Mouse (Mus musculus) gonadal fat pad, adult 2 months (tissue): Measurements from ENCODE around the gene Gucy2g. TPM values are rescaled to one million over a fixed set of nuclear protein-coding genes. Genes with fewer than 3 reads are reported as not detected.

ENCODE experiments used
- DNase-seq: peaks from one replicate; pipeline ENCODE4 v3.0.0-alpha.2; 2012; ENCODE audit warnings: low read depth
- polyA plus RNA-seq: library from polyadenylated mRNA; depleted of rRNA; stranded (reverse); fragments of >200 nt; gene quantifications from 2 replicates; pipeline ENCODE4 v1.2.3, GENCODE M21; 2012

Gucy2g gene
- polyA plus RNA-seq, 1 experiment = 2.3 TPM

DNA sequence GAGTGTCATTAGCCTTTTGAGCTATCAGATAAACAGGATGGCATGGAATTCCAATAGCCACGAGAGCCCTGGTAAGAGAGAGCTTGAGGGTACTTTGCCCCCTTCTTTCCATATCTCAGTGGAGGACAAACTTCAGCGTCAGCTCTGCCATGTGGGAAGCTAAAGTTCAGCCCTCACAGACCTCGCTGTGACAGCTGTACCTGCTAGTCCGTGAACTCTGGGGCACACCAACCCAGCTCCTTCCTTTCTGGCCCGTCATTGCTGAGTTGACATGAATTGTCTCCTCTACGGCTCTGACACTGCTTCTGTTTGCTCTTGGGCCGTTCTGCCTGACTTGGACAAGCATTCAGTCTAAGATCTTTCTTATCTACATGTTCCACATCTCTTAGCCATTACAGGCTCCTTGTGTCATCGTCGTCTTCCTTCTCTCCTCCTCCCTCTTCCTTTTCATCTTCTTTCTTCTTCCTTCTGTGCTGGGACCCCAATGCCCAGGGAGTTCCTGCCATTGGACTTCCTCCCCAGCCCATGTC lies 7.0 kb upstream of the Gucy2g start:
- no peak for DNase-seq

DNA sequence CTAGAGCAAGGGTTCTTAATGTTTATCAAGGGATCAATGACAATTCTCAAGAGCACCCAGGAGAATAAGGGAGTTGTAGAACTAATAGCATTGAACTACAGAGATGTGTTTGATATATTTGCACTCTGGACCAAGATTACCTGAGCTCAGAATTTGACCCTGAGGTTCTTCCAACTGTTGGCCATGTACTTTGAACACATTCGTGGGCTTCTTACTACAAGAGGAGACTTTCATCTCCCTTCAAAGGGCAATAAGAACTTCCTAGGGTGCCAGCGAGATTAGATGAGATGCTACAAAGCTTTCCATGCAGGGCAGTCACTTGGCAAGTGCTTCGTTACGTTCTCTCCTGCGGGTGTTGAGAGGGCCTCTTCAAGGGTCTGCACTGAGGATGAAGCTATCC lies 6.5 kb upstream of the Gucy2g start:
- no peak for DNase-seq

DNA sequence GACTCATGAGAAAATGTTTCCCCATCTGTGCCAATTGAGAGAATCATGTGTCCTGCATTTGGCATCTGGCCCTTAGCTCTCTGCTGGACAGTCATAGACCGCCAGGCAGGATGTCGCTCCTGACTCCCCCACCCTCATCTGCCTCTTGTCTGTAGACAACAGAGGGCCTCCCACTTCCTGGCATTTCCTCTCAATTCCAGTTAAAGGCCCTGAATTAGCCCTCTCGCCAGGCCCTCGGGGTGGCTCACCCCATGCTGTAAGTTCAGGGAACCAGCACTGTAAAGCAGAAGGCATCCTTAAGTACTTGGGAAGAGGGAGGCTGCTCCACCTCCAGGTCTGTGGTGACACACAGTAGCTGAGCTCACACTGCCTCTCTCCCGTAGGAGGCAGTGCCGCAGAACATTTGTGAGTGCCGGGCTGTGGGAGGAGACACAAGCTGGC lies 3.8 kb upstream of the Gucy2g start:
- DNase-seq = no peak

DNA sequence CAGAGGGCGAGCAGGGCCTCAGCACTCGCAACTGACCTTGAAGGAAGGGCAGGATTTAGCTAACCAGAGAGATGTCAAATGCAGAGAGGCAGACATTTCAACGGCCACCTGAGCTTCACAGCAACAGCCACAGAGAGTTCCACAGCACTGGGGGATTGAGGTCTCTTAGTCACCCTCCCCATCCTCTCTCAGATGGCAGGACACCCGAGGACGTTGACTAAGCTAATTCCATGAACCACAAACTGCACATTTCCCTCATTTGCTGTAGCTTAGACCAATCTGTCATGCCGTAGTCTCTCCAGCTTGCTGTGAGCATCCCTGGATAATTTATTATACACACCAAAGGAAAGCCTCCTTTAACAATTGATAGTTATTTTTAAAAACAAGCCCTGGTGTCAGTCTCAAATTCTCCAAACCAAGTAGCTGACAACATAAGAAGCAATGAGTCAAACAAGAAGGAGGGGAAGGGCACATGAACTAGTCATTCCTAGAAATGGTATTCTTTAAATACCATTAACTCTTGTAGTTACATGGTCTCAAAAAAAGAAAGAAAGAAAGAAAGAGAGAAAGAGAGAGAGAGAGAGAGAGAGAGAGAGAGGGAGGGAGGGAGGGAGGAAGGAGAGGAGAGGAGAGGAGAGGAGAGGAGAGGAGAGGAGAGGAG lies 1.1 kb downstream of the Gucy2g start:
- no peak for DNase-seq

DNA sequence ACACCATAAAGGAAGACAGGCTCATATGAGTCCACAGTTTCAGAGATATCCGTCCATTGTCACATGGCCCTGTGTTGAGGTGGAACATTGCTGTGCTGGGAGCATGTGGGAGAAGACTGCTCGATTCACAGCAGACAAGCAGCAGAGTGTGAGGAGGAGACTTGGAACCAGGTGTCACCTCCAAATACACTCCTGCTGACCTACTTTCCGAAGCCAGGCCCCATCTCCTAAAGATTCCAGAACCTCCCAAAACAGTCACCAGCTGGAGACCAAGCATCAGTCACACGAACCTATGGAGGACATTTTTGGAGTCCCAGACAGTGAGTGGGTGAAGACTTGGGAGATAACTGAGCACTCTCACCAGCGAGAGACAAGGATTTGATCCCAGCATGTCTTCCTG lies 4.5 kb downstream of the Gucy2g start:
- DNase-seq = no peak

DNA sequence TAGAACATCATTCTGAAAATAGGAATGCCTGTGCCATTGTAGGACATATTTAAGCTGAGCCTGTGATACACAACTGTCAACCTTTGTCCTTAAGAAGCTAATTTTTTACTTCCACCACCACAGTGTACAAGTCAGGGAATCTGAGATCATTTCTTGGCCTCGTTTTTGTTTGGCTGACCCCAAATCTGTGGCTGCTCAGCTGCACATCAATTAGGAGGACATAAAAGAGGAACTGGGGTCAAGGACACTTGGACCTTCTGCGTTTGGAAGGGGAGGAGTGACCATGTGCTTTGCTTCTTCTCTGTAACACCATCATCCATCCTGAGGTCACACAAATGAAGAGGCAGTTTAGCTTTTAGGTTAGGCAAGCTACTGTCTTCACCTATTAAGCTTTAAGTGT lies 5.0 kb downstream of the Gucy2g start:
- no peak for DNase-seq

DNA sequence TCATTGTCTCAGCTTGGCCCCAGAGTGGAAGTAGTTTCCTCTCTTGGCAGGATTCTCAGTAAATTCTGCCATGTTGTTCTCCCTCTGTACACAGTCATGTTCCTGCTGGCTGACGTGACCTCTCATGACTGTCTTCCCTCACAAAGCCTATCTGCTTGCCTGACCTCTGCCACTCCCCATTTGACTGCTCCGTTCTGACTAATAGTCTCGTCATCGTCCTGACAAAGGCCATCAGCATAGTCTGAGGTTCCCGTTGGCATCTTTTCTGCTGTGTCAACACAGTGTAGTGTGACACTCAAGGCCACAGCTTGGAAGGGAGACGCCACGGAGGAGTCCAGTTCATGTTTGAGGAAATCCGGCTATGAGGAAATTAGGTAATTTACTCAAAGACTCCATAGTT lies 8.9 kb downstream of the Gucy2g start:
- no peak for DNase-seq

DNA sequence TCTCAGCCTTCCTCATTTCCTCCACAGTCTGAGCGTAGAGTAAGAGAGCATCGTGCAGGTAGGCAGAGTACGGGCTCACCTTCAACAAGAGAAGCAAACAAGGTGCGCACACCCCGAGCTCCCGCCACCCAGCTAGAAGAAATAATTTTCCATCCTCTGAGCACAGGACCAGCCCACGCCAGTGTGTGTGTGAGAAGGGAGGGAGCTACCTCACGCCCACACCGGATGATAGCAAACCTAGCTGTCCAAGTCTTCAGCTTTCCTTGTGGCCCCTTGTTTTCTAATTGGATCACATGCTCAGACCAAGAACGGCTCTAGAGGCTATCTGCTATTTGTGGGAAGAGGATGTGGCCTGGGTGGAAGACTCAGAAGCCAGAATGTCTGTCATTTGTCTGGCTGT lies 10.0 kb downstream of the Gucy2g start:
- DNase-seq = no peak

DNA sequence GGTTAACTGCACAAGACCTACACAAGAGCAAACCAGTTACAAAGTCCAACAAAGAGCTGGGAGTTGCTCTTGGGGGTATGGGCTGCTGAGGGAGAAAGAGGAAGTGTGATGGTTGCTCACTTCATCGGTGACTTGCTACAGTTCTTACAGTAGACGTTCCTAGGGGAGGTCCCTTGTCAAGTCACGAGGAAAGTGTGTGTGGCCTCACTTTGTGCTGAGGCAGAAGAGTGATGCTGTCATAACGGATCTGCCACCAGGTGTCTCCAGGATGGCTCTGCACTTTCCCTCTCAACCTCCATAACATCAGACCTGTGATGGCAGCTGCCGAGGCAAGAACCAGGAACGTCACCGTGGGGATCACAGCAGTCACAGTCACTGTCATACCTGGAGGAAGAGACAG lies 13.9 kb downstream of the Gucy2g start:
- DNase-seq = no peak

DNA sequence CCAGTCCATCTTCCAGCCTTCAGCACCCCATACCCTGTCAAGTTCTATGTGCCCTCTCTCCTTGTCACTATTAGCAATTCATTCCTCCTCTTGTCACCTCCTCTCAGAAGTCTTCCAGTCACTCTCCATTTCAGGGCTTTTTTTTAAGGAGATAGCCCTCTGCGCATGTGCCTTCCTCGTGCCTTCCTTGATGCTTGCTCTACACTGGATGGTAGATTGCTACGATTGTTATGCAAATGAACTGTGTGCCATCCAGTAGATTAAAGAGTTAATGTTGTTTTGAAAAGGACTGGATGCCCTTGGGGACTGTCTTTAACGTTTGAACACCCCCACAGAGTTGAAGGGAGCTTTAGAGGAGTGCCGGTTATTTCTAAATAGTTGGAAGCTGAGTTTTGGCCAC lies 14.4 kb downstream of the Gucy2g start:
- no peak for DNase-seq

DNA sequence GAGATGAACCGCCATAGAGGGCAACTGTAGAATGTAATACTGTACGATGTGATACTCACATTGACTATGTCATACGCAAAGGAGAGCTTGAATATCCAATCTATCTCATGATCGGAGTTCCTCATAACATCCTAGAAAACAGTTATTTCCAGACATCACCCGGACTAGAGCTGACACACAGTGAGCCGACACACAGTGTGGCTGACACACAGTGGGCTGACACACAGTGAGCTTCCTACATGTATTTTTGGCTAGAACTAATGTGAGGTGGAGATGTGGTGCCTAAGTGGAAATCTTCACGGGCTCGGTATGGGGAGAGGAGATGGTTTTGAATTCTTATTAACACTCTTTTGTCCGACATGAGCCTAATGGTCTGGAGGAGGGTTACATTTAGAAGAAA lies 18.8 kb downstream of the Gucy2g start:
- DNase-seq = no peak

DNA sequence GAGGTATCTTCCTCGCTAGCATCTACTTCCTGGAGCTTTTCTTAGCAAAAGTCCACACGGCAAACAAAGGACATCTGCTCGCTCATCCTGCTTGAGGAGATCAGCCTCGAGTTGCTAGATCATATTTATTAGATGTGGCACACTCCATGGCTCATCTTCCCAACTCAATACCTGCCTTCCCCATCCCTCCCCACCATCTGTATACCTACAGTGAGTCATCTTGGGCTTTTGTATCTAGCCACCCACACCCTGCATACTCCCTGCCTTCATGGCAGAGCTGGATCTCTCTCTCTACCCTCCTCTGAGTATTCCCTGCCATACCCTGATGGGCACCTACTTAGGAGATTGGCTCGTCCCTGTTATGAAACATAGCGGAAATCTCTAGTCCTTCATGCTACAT lies 19.8 kb downstream of the Gucy2g start:
- DNase-seq = no peak

DNA sequence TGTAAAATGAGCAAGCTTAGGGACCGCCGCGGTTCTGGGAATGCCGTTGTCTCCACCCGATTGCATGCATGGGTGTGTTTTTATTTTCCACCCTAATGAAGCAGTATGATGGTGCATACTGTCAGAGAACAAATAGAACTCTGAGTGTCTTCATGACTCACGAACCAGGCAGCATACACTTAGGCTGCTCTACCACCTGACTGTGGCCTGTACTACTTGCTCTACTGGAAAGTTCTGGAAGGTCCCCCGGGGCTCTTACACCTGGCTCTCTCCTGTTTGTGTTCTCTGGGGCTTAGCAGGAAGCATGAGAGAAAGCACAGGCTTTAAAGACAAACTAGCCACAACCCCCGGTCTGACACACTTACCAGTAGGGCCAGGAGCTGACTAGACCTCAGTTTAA lies 21.7 kb downstream of the Gucy2g start:
- DNase-seq = no peak

DNA sequence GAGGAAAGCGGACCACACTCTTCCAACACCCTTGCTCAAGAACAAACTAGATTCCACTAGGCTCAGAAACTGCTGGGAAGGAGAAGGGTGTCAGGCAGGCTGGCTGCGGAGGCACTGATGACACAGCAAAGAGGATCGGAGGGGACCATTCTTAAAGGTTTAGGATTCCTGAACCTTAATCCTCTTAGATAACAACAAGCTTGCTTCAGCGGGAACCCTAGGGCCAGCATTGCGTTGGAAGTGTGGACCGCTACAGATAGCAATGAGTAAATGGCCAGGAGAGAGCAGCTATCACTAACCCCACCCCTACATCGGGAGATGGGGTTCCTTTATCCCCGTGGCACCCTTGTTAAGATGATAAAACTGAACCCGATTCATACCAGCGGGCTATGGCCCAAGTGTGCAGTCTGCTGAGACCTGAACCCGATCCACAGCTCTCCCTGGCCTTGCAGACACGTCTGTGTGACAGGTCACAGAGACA lies 22.3 kb downstream of the Gucy2g start:
- no peak for DNase-seq

DNA sequence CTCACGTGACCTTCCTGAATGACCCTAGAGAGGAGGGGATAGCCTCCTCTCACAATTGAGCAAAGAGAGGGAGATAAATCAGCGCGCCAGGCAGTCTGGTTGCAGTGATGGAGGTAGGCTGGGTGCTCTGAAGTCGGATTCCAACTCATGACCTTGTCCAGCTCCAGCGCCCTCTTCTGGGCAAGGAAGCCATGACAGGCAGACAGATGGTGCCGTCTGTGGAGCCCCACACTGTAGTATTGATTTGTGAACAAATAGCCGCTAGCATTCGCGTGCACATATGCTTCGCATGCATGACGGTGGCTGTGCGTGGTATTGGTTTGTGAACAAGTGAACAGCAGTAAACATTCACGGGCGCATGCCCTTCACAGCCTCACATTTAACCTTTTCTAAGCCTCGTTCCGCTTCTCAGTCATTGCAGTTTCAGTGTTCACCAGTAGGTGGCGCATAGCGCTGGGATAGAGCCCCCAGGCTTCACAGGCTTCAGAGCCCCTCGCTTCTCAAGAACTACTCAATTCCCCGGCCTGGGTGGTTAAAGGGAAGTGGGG lies 22.8 kb downstream of the Gucy2g start:
- no peak for DNase-seq

DNA sequence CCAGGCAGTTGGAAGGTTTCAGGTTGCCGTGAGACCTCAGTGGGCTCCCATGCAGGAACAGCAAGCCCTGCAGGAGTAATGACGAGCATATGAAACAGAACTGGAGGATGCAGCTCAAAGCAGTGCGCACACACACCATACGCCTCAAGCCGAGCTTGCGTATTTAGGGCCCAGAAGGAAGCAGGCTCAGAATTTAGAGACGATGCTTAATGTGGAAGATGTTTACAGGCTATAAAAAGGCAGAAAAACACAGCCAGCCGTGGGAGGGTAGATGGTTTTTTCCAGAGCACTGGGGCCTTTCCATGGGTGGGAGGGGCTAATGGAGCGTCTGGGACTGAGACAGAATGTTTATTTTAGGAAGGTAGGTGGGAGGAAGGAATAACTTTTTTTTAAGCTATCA lies 23.7 kb downstream of the Gucy2g start:
- no peak for DNase-seq

DNA sequence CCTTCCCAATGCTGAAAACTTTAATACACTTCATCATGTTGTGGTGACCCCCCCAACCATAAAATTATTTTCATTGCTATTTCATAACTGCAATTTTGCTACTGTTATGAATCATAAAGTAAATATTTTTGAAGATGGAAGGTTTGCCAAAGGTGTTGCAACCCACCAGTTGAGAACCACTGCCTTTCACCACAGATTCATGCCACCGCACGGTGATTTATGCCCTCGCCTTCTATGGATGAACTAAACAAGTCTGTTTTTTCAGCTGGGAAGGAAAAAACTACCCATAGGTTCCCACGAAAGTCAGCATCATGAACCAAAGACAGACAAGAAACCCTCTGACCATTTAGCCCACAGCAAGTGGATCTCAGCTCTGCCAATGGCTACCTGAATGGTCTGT lies 24.2 kb downstream of the Gucy2g start:
- DNase-seq = no peak

DNA sequence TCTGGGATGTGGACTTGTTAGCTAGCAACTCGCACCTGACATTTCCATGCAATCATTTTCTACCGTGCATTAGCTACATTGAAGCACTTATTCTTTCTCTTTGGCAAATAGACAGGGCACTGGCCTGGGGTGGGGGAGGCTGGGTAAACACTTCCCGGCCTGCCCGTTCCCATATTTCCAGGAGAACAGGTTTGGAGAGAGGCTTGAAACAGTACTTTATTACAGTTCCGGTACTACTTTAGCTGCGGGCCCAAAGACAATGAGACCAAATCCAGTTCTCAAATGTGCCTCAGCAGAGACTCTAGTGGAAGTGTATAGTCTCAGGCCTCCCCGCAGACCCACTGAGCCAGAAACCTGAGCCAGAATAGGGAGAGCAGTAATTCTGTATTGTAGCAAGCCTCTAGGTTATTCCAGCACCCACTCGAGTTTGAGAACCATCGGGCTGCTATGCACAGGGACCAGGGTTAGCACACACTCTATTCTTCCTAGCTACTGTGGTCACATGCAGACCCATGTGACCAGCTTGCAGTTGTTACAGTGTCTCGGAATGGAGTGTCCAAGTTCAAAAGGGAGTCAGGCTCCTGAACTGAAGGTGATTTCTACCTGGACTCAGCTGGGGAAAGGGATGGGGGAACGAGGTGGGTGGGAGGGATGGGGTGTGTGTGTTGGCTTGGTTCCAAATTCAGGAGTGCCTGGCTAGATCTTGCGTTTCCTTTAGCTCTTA lies 27.3 kb downstream of the Gucy2g start:
- DNase-seq = no peak

DNA sequence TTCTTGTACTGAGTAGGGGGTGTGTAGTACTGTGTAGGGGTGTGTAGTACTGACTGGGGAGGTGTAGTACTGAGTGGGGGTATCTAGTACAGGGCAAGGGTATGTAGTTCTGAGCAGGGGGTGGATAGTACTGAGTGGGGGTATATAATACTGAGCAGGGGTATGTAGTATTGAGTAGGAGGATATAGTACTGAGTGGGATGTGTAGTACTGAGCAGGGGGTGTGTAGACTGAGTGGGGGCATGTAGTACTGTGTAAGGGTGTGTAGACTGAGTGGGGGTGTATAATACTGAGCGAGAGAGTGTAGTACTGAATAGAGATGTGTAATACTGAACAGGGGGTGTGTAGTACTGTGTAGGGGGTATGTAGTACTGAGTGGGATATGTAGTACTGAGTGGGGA lies 29.3 kb downstream of the Gucy2g start:
- no peak for DNase-seq

DNA sequence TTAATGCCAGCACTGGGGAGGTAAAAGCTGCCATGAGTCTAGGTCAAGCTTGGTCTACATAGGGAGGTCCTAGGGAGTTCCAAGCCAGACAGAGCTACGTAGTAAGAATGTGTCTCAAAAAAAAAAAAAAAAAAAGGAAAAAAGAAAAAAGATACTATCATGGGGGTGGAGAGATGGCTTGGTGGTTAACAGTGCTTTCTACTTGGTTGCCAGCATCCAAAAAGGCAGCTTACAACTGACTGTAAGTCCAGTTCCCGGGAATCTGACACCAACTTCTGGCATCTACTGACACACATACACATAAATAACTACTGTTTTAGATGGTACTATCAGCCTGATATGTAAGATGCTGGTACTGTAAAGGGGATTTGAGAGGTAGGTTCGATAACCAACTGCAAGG lies 32.0 kb downstream of the Gucy2g start:
- DNase-seq = no peak

DNA sequence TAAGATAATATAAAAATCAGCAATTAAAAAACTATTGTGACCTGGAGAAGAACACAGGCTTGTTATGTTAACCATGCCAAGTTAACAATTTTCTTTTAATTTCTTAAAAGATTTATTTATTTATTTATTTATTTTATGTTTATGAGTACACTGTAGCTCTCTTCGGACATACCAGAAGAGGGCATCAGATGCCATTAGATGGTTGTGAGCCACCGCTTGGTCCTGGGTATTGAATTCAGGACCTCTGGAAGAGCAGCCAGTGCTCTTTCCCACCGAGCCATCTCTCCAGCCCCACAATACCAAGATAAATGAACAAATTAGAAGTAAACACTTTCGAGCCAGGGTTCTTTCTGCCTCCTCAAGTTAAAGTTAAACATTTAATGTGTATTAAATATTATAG lies 32.4 kb downstream of the Gucy2g start:
- DNase-seq = no peak

DNA sequence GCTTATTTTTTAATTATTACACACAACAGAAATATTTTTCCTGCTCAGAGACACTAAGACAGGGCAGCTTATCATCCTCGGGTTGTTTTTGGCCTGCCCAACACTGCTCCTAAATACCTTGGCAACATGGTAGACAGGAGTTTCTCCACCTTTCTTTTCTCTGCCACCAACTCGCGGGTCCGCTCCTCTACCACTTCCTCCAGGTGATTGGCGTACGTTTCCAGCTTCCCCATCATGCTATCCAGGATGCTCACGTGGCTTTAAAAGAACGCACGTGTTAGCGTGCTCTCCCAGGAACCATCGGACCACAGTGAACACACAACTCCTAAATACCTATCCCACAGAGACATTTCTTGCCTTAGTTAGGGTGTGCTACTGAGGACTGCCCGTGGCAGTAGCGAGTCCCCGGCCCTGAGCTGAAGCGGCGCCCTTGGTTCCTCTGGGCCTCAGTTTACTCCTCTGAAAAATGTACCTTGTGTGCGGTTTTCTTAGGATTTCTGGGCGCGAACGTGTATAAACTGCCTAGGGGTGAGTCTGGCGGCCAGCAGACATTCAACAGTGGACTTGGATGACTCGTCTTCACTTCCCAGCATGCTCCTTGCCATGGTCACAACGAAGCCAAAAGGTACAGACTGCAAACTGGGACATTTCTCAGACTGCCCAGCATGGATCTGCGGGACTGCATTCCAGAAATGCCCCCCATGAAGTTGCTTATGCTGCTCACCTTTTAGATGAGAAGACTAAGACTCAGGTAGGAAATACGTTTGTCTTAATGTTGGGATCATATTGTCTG lies 33.1 kb downstream of the Gucy2g start:
- no peak for DNase-seq
